Mouse (Mus musculus) liver, postnatal 0 days (tissue): Measurements from ENCODE around the gene Gsg1l. TPM values are rescaled to one million over a fixed set of nuclear protein-coding genes. Genes with fewer than 3 reads are reported as not detected.

Experiments used
- ATAC-seq: fragments of 200-750 bp; cut with Nextera tagmentation; 2 replicates; pipeline ENCODE4 v1.8.0; 2017; ENCODE audit warnings: mild to moderate bottlenecking, moderate library complexity
- DNase-seq: peaks from one replicate; pipeline ENCODE4 v3.0.0-alpha.2; 2016
- H3K27ac ChIP-seq: fragments of 300-500 bp; sonication (generic); 2 replicates; pipeline ENCODE4 v1.5.1; 2014; ENCODE audit warnings: antibody characterized with exemption, moderate library complexity, mild to moderate bottlenecking, low read depth
- H3K27me3 ChIP-seq: fragments of 300-500 bp; sonication (generic); 2 replicates; pipeline ENCODE4 v1.6.1; 2014; ENCODE audit warnings: low read length, control low read depth, mixed read lengths; ENCODE audit not compliant: insufficient read depth
- H3K36me3 ChIP-seq: fragments of 300-500 bp; sonication (generic); replicated peaks from 2 replicates; pipeline ENCODE4 v1.6.1; 2014; ENCODE audit warnings: mild to moderate bottlenecking, control low read depth, low read length, moderate library complexity, mixed read lengths; ENCODE audit not compliant: insufficient read depth
- H3K4me1 ChIP-seq: fragments of 300-500 bp; sonication (generic); 2 replicates; pipeline ENCODE4 v1.6.1; 2014; ENCODE audit warnings: antibody characterized with exemption, mild to moderate bottlenecking, control low read depth; ENCODE audit not compliant: insufficient read depth
- H3K4me2 ChIP-seq: fragments of 300-500 bp; sonication (generic); 2 replicates; pipeline ENCODE4 v1.6.1; 2014; ENCODE audit warnings: low read depth, mild to moderate bottlenecking, low read length, moderate library complexity, mixed read lengths
- H3K4me3 ChIP-seq: fragments of 300-500 bp; sonication (generic); 2 replicates; pipeline ENCODE4 v1.5.1; 2014; ENCODE audit warnings: low read depth, low read length
- H3K9ac ChIP-seq: fragments of 300-500 bp; sonication (generic); replicated peaks from 2 replicates; pipeline ENCODE4 v1.6.1; 2014; ENCODE audit warnings: mild to moderate bottlenecking, moderate library complexity
- H3K9me3 ChIP-seq: fragments of 300-500 bp; sonication (generic); 2 replicates; pipeline ENCODE4 v1.6.1; 2016; ENCODE audit warnings: mild to moderate bottlenecking, control low read depth, low read length, mixed read lengths
- CTCF ChIP-seq: sonication (generic); IDR thresholded peaks from 2 replicates; pipeline ENCODE4 v1.5.1; 2016; ENCODE audit warnings: antibody characterized with exemption, low read depth
- EP300 ChIP-seq: IDR thresholded peaks from 2 replicates; pipeline ENCODE4 v1.6.1; 2016; ENCODE audit warnings: antibody characterized with exemption, low read depth, mild to moderate bottlenecking
- WGBS: fragments of 180-500 bp; shearing (Covaris S2); extraction: QIAGEN DNeasy Blood & Tissue Kit; methylation state at CpG from one replicate; pipeline ENCODE4 v1.1.7; 2014; ENCODE audit not compliant: insufficient replicate concordance; 5-methylcytosine and 5-hydroxymethylcytosine counted together
- polyA plus RNA-seq: library from polyadenylated mRNA; unstranded; fragments of >200 nt; fragmentation: Nextera tagmentation; extraction: Ambion mirVana; gene quantifications from 2 replicates; pipeline ENCODE4 v1.2.1, GENCODE M21; 2015

Gsg1l gene
- polyA plus RNA-seq, 1 experiment from 2014 or later, result 0.08 TPM

DNA sequence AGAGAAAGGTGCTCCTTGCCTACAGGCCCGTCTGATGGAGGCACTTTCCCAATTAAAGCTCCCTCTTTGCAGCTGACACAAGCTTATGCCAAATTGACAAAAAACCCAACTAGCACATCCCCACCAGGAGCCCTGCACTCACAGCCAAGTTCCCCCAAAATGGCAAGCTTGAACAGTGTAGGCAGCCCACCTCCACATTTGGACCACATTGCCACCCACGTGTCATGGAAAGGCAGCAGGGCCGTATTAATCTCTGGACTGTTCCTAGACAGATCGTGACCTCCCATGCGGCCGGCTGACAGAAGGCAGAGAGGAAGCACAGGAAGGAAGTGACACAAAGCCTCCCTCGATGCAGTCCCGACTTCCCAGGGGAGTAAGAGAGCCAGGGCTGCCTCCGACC lies 7.2 kb downstream of the Gsg1l start:
- Histone ChIP-seq H3K27ac (no peak overlapping the region), H3K9me3 (0 out of 2 replicates have a peak, but pooled peaks cover 1% of the 10 kb centered on the region), H3K4me3 (no peak overlapping the region), H3K36me3 (no peaks in the 10 kb centered on the region), H3K9ac (no peak overlapping the region), H3K27me3 (peaks cover 2% of the 10 kb centered on the region; the same call in 1 of the 2 replicates), H3K4me1 (no peaks in the 10 kb centered on the region; the same call in 1 of the 2 replicates), H3K4me2 (no peak overlapping the region)
- TF ChIP-seq CTCF (no peak), EP300 (no peak)
- 30% methylated on average over 9 of the region's 9 CpGs for WGBS
- ATAC-seq (no peak), DNase-seq (peak; percentile 21)

DNA sequence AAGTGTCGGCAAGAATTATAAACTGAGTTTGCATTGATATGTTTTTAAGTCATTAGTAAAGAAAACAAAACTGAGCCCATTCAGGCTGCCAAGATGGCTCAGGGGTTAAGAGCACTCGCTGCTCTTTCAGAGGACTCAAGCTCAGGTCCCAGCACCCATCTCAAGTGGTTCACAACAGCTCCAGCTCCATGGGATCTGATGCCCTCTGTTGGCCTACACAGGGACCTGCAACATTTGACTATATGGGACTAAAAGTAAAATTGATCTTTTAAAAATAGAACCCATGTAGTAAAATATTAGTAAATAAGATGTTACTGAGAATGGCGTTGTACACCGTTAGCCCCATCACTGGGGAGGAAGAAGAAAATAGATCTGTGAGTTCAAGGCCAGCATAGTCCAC lies 11.9 kb downstream of the Gsg1l start:
- TF ChIP-seq CTCF (0 out of 2 replicates have a peak, but pooled peaks have one; percentile 2), EP300 (no peak)
- Histone ChIP-seq H3K36me3 (no peaks in the 10 kb centered on the region), H3K4me3 (no peak overlapping the region), H3K27ac (no peak overlapping the region), H3K4me1 (no peaks in the 10 kb centered on the region; the same call in 1 of the 2 replicates), H3K9me3 (0 out of 2 replicates have a peak, but pooled peaks cover 5% of the 10 kb centered on the region), H3K9ac (no peak overlapping the region), H3K27me3 (no peaks in the 10 kb centered on the region), H3K4me2 (no peak overlapping the region)
- WGBS, result 84% methylated on average over 4 of the region's 4 CpGs
- ATAC-seq, result no peak
- no peak for DNase-seq

DNA sequence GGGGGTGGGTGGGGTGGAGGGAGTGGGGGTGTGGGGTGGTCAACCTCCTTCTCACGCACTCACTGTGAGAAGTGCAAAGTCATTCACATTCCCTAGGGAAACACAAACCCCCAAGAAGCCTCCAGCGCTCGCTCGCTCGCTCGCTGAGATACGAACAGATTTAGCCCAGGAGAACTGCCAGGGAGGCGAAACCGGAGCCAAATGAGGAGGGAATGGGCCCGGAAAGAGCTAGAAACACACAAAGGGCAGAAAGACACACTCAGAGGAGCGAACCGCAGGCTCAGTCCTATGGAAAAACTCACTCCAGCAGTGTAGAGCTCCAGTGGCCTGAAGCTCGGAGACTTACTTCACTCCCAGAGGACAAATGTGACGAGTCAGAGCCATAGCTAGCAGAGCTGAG lies 15.4 kb downstream of the Gsg1l start:
- 0 out of 2 replicates have a peak, but pooled peaks cover 7% of the 10 kb centered on the region for H3K9me3 ChIP-seq
- no peak overlapping the region for H3K9ac ChIP-seq
- ATAC-seq (no peak), DNase-seq (no peak)
- WGBS, result 61% methylated on average over 14 of the region's 14 CpGs
- H3K27me3 ChIP-seq, result no peaks in the 10 kb centered on the region
- TF ChIP-seq EP300 (no peak), CTCF (no peak)
- no peak overlapping the region for H3K27ac ChIP-seq
- H3K4me2 ChIP-seq, result no peak overlapping the region
- no peak overlapping the region for H3K4me3 ChIP-seq
- H3K4me1 ChIP-seq, result no peaks in the 10 kb centered on the region
- H3K36me3 ChIP-seq, result no peaks in the 10 kb centered on the region

DNA sequence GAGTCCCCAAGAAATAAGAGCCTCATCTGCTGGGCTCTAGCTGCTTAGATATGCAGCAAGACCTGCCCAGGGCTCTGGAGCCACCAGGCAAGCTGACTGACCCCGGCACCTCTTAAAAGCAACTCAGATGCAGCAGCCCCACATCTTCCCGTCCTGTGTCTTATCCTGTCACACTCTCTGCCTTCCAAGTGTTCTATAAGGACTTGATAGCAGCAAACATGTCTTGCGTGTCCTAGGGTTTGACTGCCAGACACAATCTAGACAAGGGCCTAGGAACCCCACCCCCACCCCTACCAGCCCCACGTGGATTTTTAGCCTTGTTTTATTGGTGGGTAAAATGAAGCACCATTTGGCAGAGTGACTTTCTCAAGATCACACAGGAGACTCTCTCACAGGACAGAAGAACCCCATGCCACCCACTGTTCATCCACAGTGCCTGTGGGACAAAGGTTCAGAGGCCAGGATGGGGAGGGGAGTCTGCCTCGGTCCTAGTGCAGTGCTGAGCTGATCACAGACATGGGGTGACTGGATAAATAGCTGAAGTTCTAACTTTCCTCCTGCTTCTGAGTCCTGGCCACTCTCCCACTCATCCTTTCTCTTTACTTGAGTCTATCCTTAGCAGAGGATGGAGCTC lies 16.9 kb downstream of the Gsg1l start:
- Histone ChIP-seq H3K4me2 (no peak overlapping the region), H3K27ac (no peak overlapping the region), H3K4me1 (no peaks in the 10 kb centered on the region), H3K4me3 (no peak overlapping the region), H3K27me3 (no peaks in the 10 kb centered on the region), H3K36me3 (no peaks in the 10 kb centered on the region), H3K9ac (no peak overlapping the region), H3K9me3 (0 out of 2 replicates have a peak, but pooled peaks cover 7% of the 10 kb centered on the region)
- DNase-seq, result no peak
- WGBS, result 63% methylated on average over 5 of the region's 5 CpGs
- no peak for ATAC-seq
- TF ChIP-seq CTCF, result no peak
- TF ChIP-seq EP300, result no peak

DNA sequence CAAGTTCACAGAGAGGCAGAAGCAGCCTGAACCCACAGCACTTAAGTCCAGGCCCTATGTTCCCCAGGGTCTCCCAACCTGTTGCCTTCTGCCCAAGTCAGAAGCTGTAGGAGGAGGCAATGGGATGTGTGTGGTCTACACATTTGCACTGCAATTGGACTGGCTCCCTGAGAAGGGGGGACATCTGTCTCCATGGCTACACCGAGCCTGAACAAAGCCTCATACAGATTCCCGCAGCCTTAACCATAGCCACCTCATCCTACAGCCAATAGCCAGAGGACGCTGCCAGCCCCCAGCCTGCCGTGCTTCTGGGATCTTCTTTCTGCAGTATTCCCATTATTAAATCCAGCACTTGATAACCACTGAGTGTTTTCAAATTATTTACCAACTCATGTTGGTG lies 20.0 kb downstream of the Gsg1l start:
- Histone ChIP-seq H3K9me3 (0 out of 2 replicates have a peak, but pooled peaks cover 2% of the 10 kb centered on the region), H3K4me3 (no peak overlapping the region), H3K36me3 (no peaks in the 10 kb centered on the region), H3K4me2 (no peak overlapping the region), H3K9ac (no peak overlapping the region), H3K4me1 (no peaks in the 10 kb centered on the region), H3K27ac (no peak overlapping the region), H3K27me3 (0 out of 2 replicates have a peak, but pooled peaks cover 5% of the 10 kb centered on the region)
- no peak for TF ChIP-seq EP300
- TF ChIP-seq CTCF, result no peak
- 85% methylated on average over 4 of the region's 4 CpGs for WGBS
- DNase-seq (no peak), ATAC-seq (no peak)

DNA sequence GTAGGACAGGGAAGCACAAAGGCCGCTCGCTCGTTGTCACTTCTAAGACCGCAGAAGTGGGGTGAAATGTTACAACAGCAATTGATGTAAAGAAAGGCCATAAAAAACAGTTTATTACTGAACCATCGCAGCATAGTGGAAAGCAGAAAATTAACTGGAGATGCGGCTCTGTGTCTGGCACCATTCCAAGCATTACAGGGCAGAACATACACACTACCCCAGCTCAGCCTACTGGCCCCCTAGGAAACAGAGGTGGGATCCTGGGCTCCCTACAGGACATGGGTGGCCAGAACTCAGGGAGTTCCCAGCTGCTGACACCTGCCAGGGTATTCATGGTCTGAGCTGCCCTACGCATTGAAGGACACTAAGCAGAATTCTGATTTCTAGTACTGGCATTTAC lies 23.3 kb downstream of the Gsg1l start:
- ATAC-seq (no peak), DNase-seq (no peak)
- no peak overlapping the region for H3K4me3 ChIP-seq
- no peaks in the 10 kb centered on the region for H3K36me3 ChIP-seq
- no peak overlapping the region for H3K9ac ChIP-seq
- no peaks in the 10 kb centered on the region for H3K4me1 ChIP-seq
- no peaks in the 10 kb centered on the region for H3K9me3 ChIP-seq
- TF ChIP-seq EP300, result no peak
- TF ChIP-seq CTCF, result no peak
- 0 out of 2 replicates have a peak, but pooled peaks cover 5% of the 10 kb centered on the region for H3K27me3 ChIP-seq
- H3K4me2 ChIP-seq, result no peak overlapping the region
- H3K27ac ChIP-seq, result no peak overlapping the region
- 78% methylated on average over 7 of the region's 7 CpGs for WGBS
